Mouse (Mus musculus) C2C12 (cell line): ENCODE results near the gene Slc16a3.

Source experiments
- CEBPB ChIP-seq: IDR thresholded peaks from one replicate; pipeline ENCODE4 v1.6.1; 2011; ENCODE audit warnings: low read depth, mild to moderate bottlenecking, control low read depth, moderate library complexity
- CTCF ChIP-seq: IDR thresholded peaks from one replicate; pipeline ENCODE4 v1.5.1; 2011; ENCODE audit not compliant: control insufficient read depth, insufficient read depth, insufficient read length
- FOSL1 ChIP-seq: IDR thresholded peaks from one replicate; pipeline ENCODE4 v1.8.0; 2011; ENCODE audit warnings: mild to moderate bottlenecking, low read length; ENCODE audit not compliant: poor library complexity, insufficient read depth, severe bottlenecking
- MAX ChIP-seq: IDR thresholded peaks from one replicate; pipeline ENCODE4 v1.6.1; 2011; ENCODE audit warnings: mild to moderate bottlenecking, control low read depth
- MYOD1 ChIP-seq: IDR thresholded peaks from one replicate; pipeline ENCODE4 v1.6.1; 2011; ENCODE audit warnings: low read depth; ENCODE audit not compliant: control insufficient read depth, insufficient read length
- MYOG ChIP-seq: IDR thresholded peaks from one replicate; pipeline ENCODE4 v1.6.1; 2011; ENCODE audit not compliant: control insufficient read depth, insufficient read length; ENCODE audit errors: extremely low read depth
- USF1 ChIP-seq: IDR thresholded peaks from one replicate; pipeline ENCODE4 v1.6.1; 2011; ENCODE audit warnings: low read depth, mild to moderate bottlenecking, control low read depth, moderate library complexity

DNA sequence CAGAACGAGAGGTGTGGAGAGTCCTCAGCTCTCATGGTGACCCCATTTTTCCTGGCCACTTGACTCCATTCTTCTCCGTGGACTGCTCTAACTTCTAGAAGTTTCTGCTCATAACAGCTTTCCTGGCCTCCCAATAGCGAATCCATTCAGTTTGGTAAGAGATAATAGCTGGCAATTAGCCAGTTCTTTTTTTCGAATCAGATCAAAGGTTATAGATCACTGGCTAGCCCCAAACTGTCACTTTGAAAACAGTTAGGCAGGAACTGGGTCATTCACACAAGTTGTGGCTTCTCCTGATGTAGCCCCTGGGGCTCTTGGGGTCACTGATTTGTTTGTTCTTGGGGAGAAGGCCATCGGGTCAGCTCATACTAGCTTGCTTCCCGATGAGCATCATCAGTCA, 46.5 kb downstream of the Slc16a3 start:
- TF ChIP-seq CTCF (no peak), MAX (no peak), MYOD1 (no peak), CEBPB (no peak), USF1 (no peak), MYOG (no peak), FOSL1 (no peak)
